Mouse (Mus musculus): ENCODE data around the gene Tram2. TPM values are rescaled to one million over a fixed set of nuclear protein-coding genes. Genes with fewer than 3 reads are reported as not detected.

Tram2 gene
- polyA plus RNA-seq, 1 experiment from 2014 or later = 2.0 TPM

GRCm38 (mm10) chr1:21070658-21071057 lies 8.4 kb downstream of the Tram2 start:
- Histone ChIP-seq H3K4me3 (ENCODE audit: low read depth, low read length) (no peak overlapping the region), H3K9me3 (replicated peaks; ENCODE audit: control insufficient read depth, low read length, poor library complexity, severe bottlenecking) (no peaks in the 10 kb centered on the region; the same call in 1 of the 2 replicates), H3K27ac (ENCODE audit: low read length) (no peak overlapping the region), H3K36me3 (ENCODE audit: control insufficient read depth, insufficient read depth, low read length) (no peaks in the 10 kb centered on the region), H3K9ac (ENCODE audit: low read depth, low read length) (no peak overlapping the region), H3K27me3 (ENCODE audit: control insufficient read depth, insufficient read depth, low read depth, low read length) (no peaks in the 10 kb centered on the region), H3K4me1 (ENCODE audit: control insufficient read depth, insufficient read depth, low read length) (peaks cover 11% of the 10 kb centered on the region; the same call in 1 of the 2 replicates), H3K4me2 (ENCODE audit: low read length) (no peak overlapping the region)
- no peak for ATAC-seq
- WGBS = 86% methylated on average over 13 of the region's 13 CpGs

- WGBS = 76% methylated on average over 12 of the region's 12 CpGs
- H3K9ac ChIP-seq (ENCODE audit: low read depth, low read length) = no peak overlapping the region
- H3K4me1 ChIP-seq (ENCODE audit: control insufficient read depth, insufficient read depth, low read length) = peaks cover 11% of the 10 kb centered on the region; the same call in 1 of the 2 replicates
- H3K27ac ChIP-seq (ENCODE audit: low read length) = no peak overlapping the region
- no peaks in the 10 kb centered on the region; the same call in 1 of the 2 replicates for H3K9me3 ChIP-seq (replicated peaks; ENCODE audit: control insufficient read depth, low read length, poor library complexity, severe bottlenecking)
- H3K36me3 ChIP-seq (ENCODE audit: control insufficient read depth, insufficient read depth, low read length) = no peaks in the 10 kb centered on the region
- no peaks in the 10 kb centered on the region for H3K27me3 ChIP-seq (ENCODE audit: control insufficient read depth, insufficient read depth, low read depth, low read length)
- ATAC-seq = no peak
- no peak overlapping the region for H3K4me3 ChIP-seq (ENCODE audit: low read depth, low read length)
- no peak overlapping the region for H3K4me2 ChIP-seq (ENCODE audit: low read length)
These were observed 9.1 kb downstream of the Tram2 start for GRCm38 (mm10) chr1:21069830-21070522.

GRCm38 (mm10) chr1:21068491-21068890 lies 10.5 kb downstream of the Tram2 start:
- WGBS = 82% methylated on average over 1 of the region's 1 CpGs
- H3K9ac ChIP-seq (ENCODE audit: low read depth, low read length) = no peak overlapping the region
- H3K4me3 ChIP-seq (ENCODE audit: low read depth, low read length) = no peak overlapping the region
- no peaks in the 10 kb centered on the region; the same call in 1 of the 2 replicates for H3K9me3 ChIP-seq (replicated peaks; ENCODE audit: control insufficient read depth, low read length, poor library complexity, severe bottlenecking)
- no peak overlapping the region for H3K27ac ChIP-seq (ENCODE audit: low read length)
- H3K4me1 ChIP-seq (ENCODE audit: control insufficient read depth, insufficient read depth, low read length) = no peaks in the 10 kb centered on the region
- ATAC-seq = no peak
- no peaks in the 10 kb centered on the region for H3K27me3 ChIP-seq (ENCODE audit: control insufficient read depth, insufficient read depth, low read depth, low read length)
- no peaks in the 10 kb centered on the region for H3K36me3 ChIP-seq (ENCODE audit: control insufficient read depth, insufficient read depth, low read length)
- H3K4me2 ChIP-seq (ENCODE audit: low read length) = no peak overlapping the region

- H3K36me3 ChIP-seq (ENCODE audit: control insufficient read depth, insufficient read depth, low read length) = no peaks in the 10 kb centered on the region
- WGBS = 92% methylated on average over 11 of the region's 11 CpGs
- no peak overlapping the region for H3K9ac ChIP-seq (ENCODE audit: low read depth, low read length)
- no peak for ATAC-seq
- no peak overlapping the region for H3K27ac ChIP-seq (ENCODE audit: low read length)
- H3K4me3 ChIP-seq (ENCODE audit: low read depth, low read length) = no peak overlapping the region
- no peak overlapping the region for H3K4me2 ChIP-seq (ENCODE audit: low read length)
- no peaks in the 10 kb centered on the region for H3K4me1 ChIP-seq (ENCODE audit: control insufficient read depth, insufficient read depth, low read length)
- H3K27me3 ChIP-seq (ENCODE audit: control insufficient read depth, insufficient read depth, low read depth, low read length) = no peaks in the 10 kb centered on the region
- no peaks in the 10 kb centered on the region; the same call in 1 of the 2 replicates for H3K9me3 ChIP-seq (replicated peaks; ENCODE audit: control insufficient read depth, low read length, poor library complexity, severe bottlenecking)
These were observed 11.3 kb downstream of the Tram2 start for GRCm38 (mm10) chr1:21067536-21068221.

GRCm38 (mm10) chr1:21064153-21064552 lies 14.9 kb downstream of the Tram2 start:
- no peaks in the 10 kb centered on the region for H3K36me3 ChIP-seq (ENCODE audit: control insufficient read depth, insufficient read depth, low read length)
- no peak overlapping the region for H3K4me2 ChIP-seq (ENCODE audit: low read length)
- no peaks in the 10 kb centered on the region for H3K27me3 ChIP-seq (ENCODE audit: control insufficient read depth, insufficient read depth, low read depth, low read length)
- H3K4me3 ChIP-seq (ENCODE audit: low read depth, low read length) = no peak overlapping the region
- no peak overlapping the region for H3K27ac ChIP-seq (ENCODE audit: low read length)
- H3K4me1 ChIP-seq (ENCODE audit: control insufficient read depth, insufficient read depth, low read length) = no peaks in the 10 kb centered on the region
- H3K9ac ChIP-seq (ENCODE audit: low read depth, low read length) = no peak overlapping the region
- H3K9me3 ChIP-seq (replicated peaks; ENCODE audit: control insufficient read depth, low read length, poor library complexity, severe bottlenecking) = no peaks in the 10 kb centered on the region; the same call in 1 of the 2 replicates
- 92% methylated on average over 5 of the region's 5 CpGs for WGBS
- no peak for ATAC-seq

- H3K27me3 ChIP-seq (ENCODE audit: control insufficient read depth, insufficient read depth, low read depth, low read length) = no peaks in the 10 kb centered on the region
- no peak overlapping the region for H3K27ac ChIP-seq (ENCODE audit: low read length)
- no peaks in the 10 kb centered on the region for H3K4me1 ChIP-seq (ENCODE audit: control insufficient read depth, insufficient read depth, low read length)
- no peak overlapping the region for H3K4me3 ChIP-seq (ENCODE audit: low read depth, low read length)
- no peak overlapping the region for H3K4me2 ChIP-seq (ENCODE audit: low read length)
- ATAC-seq = no peak
- WGBS = 89% methylated on average over 5 of the region's 5 CpGs
- H3K36me3 ChIP-seq (ENCODE audit: control insufficient read depth, insufficient read depth, low read length) = no peaks in the 10 kb centered on the region
- no peak overlapping the region for H3K9ac ChIP-seq (ENCODE audit: low read depth, low read length)
- H3K9me3 ChIP-seq (replicated peaks; ENCODE audit: control insufficient read depth, low read length, poor library complexity, severe bottlenecking) = no peaks in the 10 kb centered on the region
These were observed 19.5 kb downstream of the Tram2 start for GRCm38 (mm10) chr1:21059385-21060109.

- WGBS = 51% methylated on average over 9 of the region's 9 CpGs
- H3K4me2 ChIP-seq (ENCODE audit: low read length) = no peak overlapping the region
- H3K27ac ChIP-seq (ENCODE audit: low read length) = no peak overlapping the region; the same call in 1 of the 2 replicates
- ATAC-seq = peak; percentile 41; the same call in 1 of the 2 replicates
- H3K27me3 ChIP-seq (ENCODE audit: control insufficient read depth, insufficient read depth, low read depth, low read length) = no peaks in the 10 kb centered on the region
- no peaks in the 10 kb centered on the region for H3K9me3 ChIP-seq (replicated peaks; ENCODE audit: control insufficient read depth, low read length, poor library complexity, severe bottlenecking)
- no peak overlapping the region for H3K9ac ChIP-seq (ENCODE audit: low read depth, low read length)
- H3K4me3 ChIP-seq (ENCODE audit: low read depth, low read length) = no peak overlapping the region
- H3K4me1 ChIP-seq (ENCODE audit: control insufficient read depth, insufficient read depth, low read length) = peaks cover 16% of the 10 kb centered on the region
- H3K36me3 ChIP-seq (ENCODE audit: control insufficient read depth, insufficient read depth, low read length) = no peaks in the 10 kb centered on the region
These were observed 26.0 kb downstream of the Tram2 start for GRCm38 (mm10) chr1:21053009-21053408.

GRCm38 (mm10) chr1:21052608-21053007 lies 26.4 kb downstream of the Tram2 start:
- Histone ChIP-seq H3K27me3 (ENCODE audit: control insufficient read depth, insufficient read depth, low read depth, low read length) (no peaks in the 10 kb centered on the region), H3K9me3 (replicated peaks; ENCODE audit: control insufficient read depth, low read length, poor library complexity, severe bottlenecking) (no peaks in the 10 kb centered on the region), H3K4me2 (ENCODE audit: low read length) (no peak overlapping the region), H3K4me1 (ENCODE audit: control insufficient read depth, insufficient read depth, low read length) (peaks cover 16% of the 10 kb centered on the region), H3K27ac (ENCODE audit: low read length) (no peak overlapping the region; the same call in 1 of the 2 replicates), H3K9ac (ENCODE audit: low read depth, low read length) (no peak overlapping the region), H3K4me3 (ENCODE audit: low read depth, low read length) (no peak overlapping the region), H3K36me3 (ENCODE audit: control insufficient read depth, insufficient read depth, low read length) (no peaks in the 10 kb centered on the region)
- peak; percentile 69 for ATAC-seq
- 25% methylated on average over 5 of the region's 5 CpGs for whole genome bisulfite sequencing

Measured in midbrain, embryonic 16.5 days (tissue).